Mouse (Mus musculus) frontal cortex, adult (tissue): ENCODE measurements around the gene Rhot2.
"Not testable (repeated sequence)": the region's sequence is repeated elsewhere in the genome, so short reads cannot be mapped to it uniquely, and the experiment has no call there.

Experiments used
- ATAC-seq: cut with Nextera tagmentation; 2 replicates; pipeline ENCODE4 v1.9.2; 2017; ENCODE audit warnings: mild to moderate bottlenecking, moderate library complexity, mixed read lengths; ENCODE audit not compliant: low TSS enrichment

Gene Rhot2

GRCm38 (mm10) chr17:25828712-25829557 is 15.7 kb downstream of the Rhot2 start, which contains the start of gene Jmjd8:
Gene Jmjd8, plus strand, starts transcription at chr17:25828867.
- peak; percentile 48 for ATAC-seq

GRCm38 (mm10) chr17:25828223-25828594 is 16.4 kb downstream of the Rhot2 start:
- no peak for ATAC-seq

- ATAC-seq = no peak
Observed at GRCm38 (mm10) chr17:25827546-25828222, 17.0 kb downstream of the Rhot2 start.

GRCm38 (mm10) chr17:25827011-25827410 is 17.6 kb downstream of the Rhot2 start:
- ATAC-seq = no peak

- ATAC-seq = no peak
Observed at GRCm38 (mm10) chr17:25825984-25826570, 18.6 kb downstream of the Rhot2 start.

GRCm38 (mm10) chr17:25825311-25825710 is 19.3 kb downstream of the Rhot2 start:
- ATAC-seq = no peak

GRCm38 (mm10) chr17:25824362-25825142 is 20.1 kb downstream of the Rhot2 start:
- ATAC-seq = no peak

- peak; percentile 88 for ATAC-seq
Observed at GRCm38 (mm10) chr17:25823452-25823851, 21.2 kb downstream of the Rhot2 start, which contains the start of gene Wdr24. Gene Wdr24, plus strand, starts transcription at chr17:25823627.

GRCm38 (mm10) chr17:25818851-25819780 is 25.5 kb downstream of the Rhot2 start:
- no peak for ATAC-seq

- ATAC-seq = no peak
Observed at GRCm38 (mm10) chr17:25817662-25818061, 27.0 kb downstream of the Rhot2 start.

GRCm38 (mm10) chr17:25813471-25813870 is 31.2 kb downstream of the Rhot2 start:
- ATAC-seq = peak; percentile 75

GRCm38 (mm10) chr17:25810890-25811289 is 33.8 kb downstream of the Rhot2 start:
- ATAC-seq = no peak

GRCm38 (mm10) chr17:25809606-25810340 is 34.9 kb downstream of the Rhot2 start:
- peak; percentile 14; the same call in 1 of the 2 replicates for ATAC-seq

- peak; percentile 60 for ATAC-seq
Observed at GRCm38 (mm10) chr17:25808789-25809605, 35.7 kb downstream of the Rhot2 start, which contains the start of gene Fbxl16. Gene Fbxl16, plus strand, starts transcription at chr17:25809085.

GRCm38 (mm10) chr17:25808028-25808427 is 36.6 kb downstream of the Rhot2 start:
- ATAC-seq = no peak

- ATAC-seq = not testable (repeated sequence)
Observed at GRCm38 (mm10) chr17:25807452-25807851, 37.2 kb downstream of the Rhot2 start.

- ATAC-seq = no peak
Observed at GRCm38 (mm10) chr17:25806507-25806906, 38.1 kb downstream of the Rhot2 start.

- peak; percentile 86 for ATAC-seq
Observed at GRCm38 (mm10) chr17:25802825-25803517, 41.7 kb downstream of the Rhot2 start.
